Mouse (Mus musculus) heart, embryonic 12.5 days (tissue): Measurements from ENCODE around the gene Glis3. TPM values are rescaled to one million over a fixed set of nuclear protein-coding genes. Genes with fewer than 3 reads are reported as not detected.

ENCODE experiments used
- ATAC-seq: fragments of 200-750 bp; cut with Nextera tagmentation; 2 replicates; pipeline ENCODE4 v1.8.0; 2017; ENCODE audit warnings: moderate TSS enrichment, moderate library complexity; ENCODE audit not compliant: insufficient number of reproducible peaks, low FRiP score
- H3K27ac ChIP-seq: fragments of 300-500 bp; sonication (generic); 2 replicates; pipeline ENCODE4 v1.5.1; 2016; ENCODE audit warnings: mild to moderate bottlenecking, moderate library complexity; ENCODE audit not compliant: poor library complexity, severe bottlenecking
- H3K27me3 ChIP-seq: fragments of 300-500 bp; sonication (generic); replicated peaks from 2 replicates; pipeline ENCODE4 v1.6.1; 2016; ENCODE audit warnings: mild to moderate bottlenecking, moderate library complexity
- H3K36me3 ChIP-seq: fragments of 300-500 bp; sonication (generic); 2 replicates; pipeline ENCODE4 v1.6.1; 2016; ENCODE audit warnings: mild to moderate bottlenecking, moderate library complexity
- H3K4me1 ChIP-seq: fragments of 300-500 bp; sonication (generic); replicated peaks from 2 replicates; pipeline ENCODE4 v1.6.1; 2016; ENCODE audit warnings: mild to moderate bottlenecking
- H3K4me2 ChIP-seq: fragments of 300-500 bp; sonication (generic); 2 replicates; pipeline ENCODE4 v1.6.1; 2016; ENCODE audit warnings: mild to moderate bottlenecking, moderate library complexity
- H3K4me3 ChIP-seq: fragments of 300-500 bp; sonication (generic); 2 replicates; pipeline ENCODE4 v1.5.1; 2016; ENCODE audit warnings: mild to moderate bottlenecking
- H3K9ac ChIP-seq: fragments of 300-500 bp; sonication (generic); 2 replicates; pipeline ENCODE4 v1.6.1; 2016; ENCODE audit warnings: mild to moderate bottlenecking, moderate library complexity
- H3K9me3 ChIP-seq: fragments of 300-500 bp; sonication (generic); replicated peaks from 2 replicates; pipeline ENCODE4 v1.6.1; 2016; ENCODE audit warnings: mild to moderate bottlenecking, moderate library complexity
- WGBS: fragments of 180-500 bp; shearing (Covaris S2); methylation state at CpG from one replicate; pipeline ENCODE4 v1.1.7; 2016; 5-methylcytosine and 5-hydroxymethylcytosine counted together
- polyA plus RNA-seq: library from polyadenylated mRNA; unstranded; fragments of >200 nt; fragmentation: Nextera tagmentation; extraction: Ambion mirVana; gene quantifications from 2 replicates; pipeline ENCODE4 v1.2.1, GENCODE M21; 2016

Glis3 gene
- polyA plus RNA-seq, 1 experiment from 2014 or later = 1.7 TPM

DNA sequence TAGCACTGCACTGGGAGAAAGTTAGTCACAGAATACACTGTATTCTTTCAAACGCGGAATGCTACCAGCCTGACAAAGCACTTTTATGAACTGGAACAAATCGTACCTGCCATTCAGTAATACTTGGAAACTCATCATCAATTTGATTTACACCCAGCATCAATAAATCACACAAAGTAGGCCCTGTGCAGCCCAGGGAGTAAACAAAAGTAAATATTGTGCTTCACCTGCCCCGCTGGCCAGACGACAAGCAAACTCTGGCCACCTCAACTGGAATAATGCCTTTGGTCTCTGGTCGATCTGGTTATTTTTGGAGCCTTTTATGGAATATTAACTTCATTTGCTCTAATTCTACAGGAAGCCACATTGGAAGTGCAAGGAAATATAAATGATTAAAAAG, 23.0 kb downstream of the Glis3 start:
- Histone ChIP-seq H3K4me2 (no peak overlapping the region), H3K27ac (no peak overlapping the region), H3K9ac (no peak overlapping the region), H3K36me3 (no peaks in the 10 kb centered on the region), H3K4me3 (no peak overlapping the region), H3K27me3 (no peaks in the 10 kb centered on the region), H3K4me1 (no peaks in the 10 kb centered on the region), H3K9me3 (no peaks in the 10 kb centered on the region)
- ATAC-seq = no peak
- WGBS = 81% methylated on average over 6 of the region's 6 CpGs

DNA sequence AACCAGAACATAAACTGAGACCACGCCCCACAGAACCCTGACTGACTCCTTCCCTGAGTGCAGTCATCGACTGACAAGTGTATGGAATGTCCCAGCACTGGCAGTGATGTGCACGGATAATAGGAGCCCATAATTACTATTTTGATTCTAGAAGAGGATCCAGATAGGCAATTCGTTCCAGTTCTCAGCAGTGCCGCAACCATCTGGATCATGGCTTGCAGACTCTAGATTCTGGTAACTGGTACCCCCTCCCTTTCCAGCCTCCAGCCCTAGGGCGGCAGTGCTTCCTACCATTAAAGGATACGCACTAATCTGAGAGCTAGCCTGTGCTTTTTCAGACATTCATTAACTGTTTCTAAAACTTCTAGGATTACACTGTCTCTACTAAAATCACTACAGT, 24.7 kb downstream of the Glis3 start:
- Histone ChIP-seq H3K4me1 (no peaks in the 10 kb centered on the region), H3K27me3 (no peaks in the 10 kb centered on the region), H3K27ac (no peak overlapping the region), H3K4me2 (no peak overlapping the region), H3K36me3 (no peaks in the 10 kb centered on the region), H3K9ac (no peak overlapping the region), H3K4me3 (no peak overlapping the region), H3K9me3 (no peaks in the 10 kb centered on the region)
- no peak for ATAC-seq
- 70% methylated on average over 7 of the region's 7 CpGs for WGBS

DNA sequence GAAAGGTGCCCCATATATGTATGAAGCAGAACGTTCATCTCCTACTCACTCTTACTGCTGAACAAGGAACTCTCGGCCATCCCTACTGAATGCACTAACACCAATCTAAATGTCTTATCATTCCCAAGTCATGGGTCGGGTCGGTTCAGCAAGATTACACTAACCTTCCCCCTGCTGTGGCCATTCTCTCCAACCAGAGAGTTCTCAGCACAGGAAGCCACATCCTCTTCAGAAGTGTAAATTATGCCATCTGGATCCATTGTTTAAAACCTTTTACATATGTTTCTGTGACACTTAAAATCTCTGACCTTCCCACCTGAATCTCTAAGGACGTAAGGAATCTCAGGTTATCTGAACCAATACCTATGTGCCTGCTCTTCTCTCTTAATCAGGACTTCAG, 29.0 kb downstream of the Glis3 start:
- Histone ChIP-seq H3K4me1 (no peaks in the 10 kb centered on the region), H3K9me3 (no peaks in the 10 kb centered on the region), H3K9ac (no peak overlapping the region), H3K27me3 (no peaks in the 10 kb centered on the region), H3K4me3 (no peak overlapping the region), H3K27ac (no peak overlapping the region), H3K36me3 (no peaks in the 10 kb centered on the region), H3K4me2 (no peak overlapping the region)
- no peak for ATAC-seq
- WGBS = 63% methylated on average over 5 of the region's 5 CpGs

DNA sequence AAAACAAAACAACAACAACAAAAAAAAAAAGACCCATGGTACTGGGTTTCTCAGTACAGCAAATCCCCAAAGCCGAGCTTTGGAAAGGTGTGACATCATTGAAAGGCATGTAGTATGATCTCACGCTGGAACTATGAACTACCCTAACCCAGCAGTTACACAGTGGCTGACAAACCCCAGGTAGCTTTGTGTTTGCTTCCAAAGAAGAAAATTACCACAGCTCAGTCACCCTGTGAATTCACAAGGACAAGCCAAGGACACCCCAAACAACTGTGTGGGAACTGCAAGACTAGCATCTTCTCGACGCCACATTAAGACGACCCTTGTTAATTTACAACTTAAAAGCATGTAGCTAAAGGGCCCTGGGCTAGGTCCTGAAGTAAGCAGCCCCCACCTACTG, 30.4 kb downstream of the Glis3 start:
- H3K27ac ChIP-seq = no peak overlapping the region
- H3K4me3 ChIP-seq = no peak overlapping the region
- no peak overlapping the region for H3K4me2 ChIP-seq
- no peak overlapping the region for H3K9ac ChIP-seq
- no peaks in the 10 kb centered on the region for H3K36me3 ChIP-seq
- H3K4me1 ChIP-seq = no peaks in the 10 kb centered on the region
- no peaks in the 10 kb centered on the region for H3K9me3 ChIP-seq
- H3K27me3 ChIP-seq = no peaks in the 10 kb centered on the region
- WGBS = 54% methylated on average over 5 of the region's 5 CpGs
- no peak for ATAC-seq

DNA sequence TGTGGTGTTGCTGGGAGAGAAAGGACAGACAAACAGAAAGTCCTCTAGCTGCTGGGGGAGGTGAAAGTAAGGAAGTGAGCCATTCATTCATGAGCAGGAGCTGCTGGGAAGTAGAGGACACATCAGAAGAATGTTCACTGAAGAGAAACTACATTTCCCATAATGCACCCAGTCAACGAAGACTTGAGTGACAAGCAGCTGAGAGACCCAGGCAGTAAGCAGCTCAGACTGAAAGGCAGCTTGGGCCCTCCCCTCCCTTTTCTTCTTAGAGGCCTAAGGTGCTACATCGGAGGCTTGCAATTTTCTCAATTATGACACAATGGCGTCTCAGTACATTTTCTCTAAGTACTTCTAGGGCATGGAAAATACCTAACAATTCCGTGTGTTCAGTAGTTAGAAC, 31.0 kb downstream of the Glis3 start:
- WGBS = 55% methylated on average over 4 of the region's 4 CpGs
- H3K4me1 ChIP-seq = no peaks in the 10 kb centered on the region
- no peak overlapping the region for H3K9ac ChIP-seq
- H3K9me3 ChIP-seq = no peaks in the 10 kb centered on the region
- ATAC-seq = no peak
- no peaks in the 10 kb centered on the region for H3K36me3 ChIP-seq
- H3K4me3 ChIP-seq = no peak overlapping the region
- no peaks in the 10 kb centered on the region for H3K27me3 ChIP-seq
- H3K27ac ChIP-seq = no peak overlapping the region
- H3K4me2 ChIP-seq = no peak overlapping the region

DNA sequence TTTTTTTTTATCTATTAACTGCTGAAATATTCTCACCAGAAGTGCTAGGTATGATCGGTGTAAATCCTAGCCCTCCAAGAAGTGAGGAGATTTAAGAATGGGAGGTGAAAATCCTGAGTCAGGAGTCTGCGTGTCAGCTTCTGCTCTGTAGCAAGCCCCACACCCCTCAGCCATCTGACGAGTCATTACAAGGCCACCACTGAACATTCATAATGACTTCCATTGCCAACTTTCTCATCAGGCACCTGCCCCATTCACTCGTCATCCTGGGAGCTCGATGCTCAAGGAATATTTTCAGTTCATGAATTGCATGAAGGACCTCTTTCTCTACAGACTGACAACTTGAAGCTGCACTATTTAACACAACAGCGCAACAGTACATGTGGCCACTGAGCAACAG, 32.5 kb downstream of the Glis3 start:
- Histone ChIP-seq H3K27ac (no peak overlapping the region), H3K27me3 (no peaks in the 10 kb centered on the region), H3K4me2 (no peak overlapping the region), H3K9ac (no peak overlapping the region), H3K4me1 (no peaks in the 10 kb centered on the region), H3K9me3 (no peaks in the 10 kb centered on the region), H3K4me3 (no peak overlapping the region), H3K36me3 (no peaks in the 10 kb centered on the region)
- 82% methylated on average over 6 of the region's 6 CpGs for WGBS
- no peak for ATAC-seq

DNA sequence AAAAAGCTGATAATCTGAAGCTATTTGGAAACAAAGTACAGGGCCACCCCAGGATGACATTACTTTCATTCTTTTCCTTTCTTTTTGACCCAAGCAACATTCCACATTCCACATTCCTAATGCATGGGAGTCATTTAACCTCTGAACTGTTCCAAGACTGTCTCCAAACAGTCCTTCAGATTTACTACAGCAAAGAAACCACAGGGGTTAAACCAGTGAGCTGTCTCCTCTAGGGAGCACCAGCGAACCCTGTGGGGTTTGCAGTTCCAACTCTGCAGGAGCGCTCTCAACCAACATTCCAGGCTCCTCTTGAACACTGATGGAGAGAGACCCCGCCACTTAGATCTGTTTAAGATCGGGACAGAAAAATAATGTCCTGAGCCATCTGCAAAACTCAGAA, 33.6 kb downstream of the Glis3 start:
- H3K27ac ChIP-seq = no peak overlapping the region
- no peaks in the 10 kb centered on the region for H3K36me3 ChIP-seq
- no peak overlapping the region for H3K9ac ChIP-seq
- no peaks in the 10 kb centered on the region for H3K9me3 ChIP-seq
- H3K4me2 ChIP-seq = no peak overlapping the region
- H3K4me3 ChIP-seq = no peak overlapping the region
- WGBS = 43% methylated on average over 4 of the region's 4 CpGs
- H3K27me3 ChIP-seq = no peaks in the 10 kb centered on the region
- no peaks in the 10 kb centered on the region for H3K4me1 ChIP-seq
- no peak for ATAC-seq

DNA sequence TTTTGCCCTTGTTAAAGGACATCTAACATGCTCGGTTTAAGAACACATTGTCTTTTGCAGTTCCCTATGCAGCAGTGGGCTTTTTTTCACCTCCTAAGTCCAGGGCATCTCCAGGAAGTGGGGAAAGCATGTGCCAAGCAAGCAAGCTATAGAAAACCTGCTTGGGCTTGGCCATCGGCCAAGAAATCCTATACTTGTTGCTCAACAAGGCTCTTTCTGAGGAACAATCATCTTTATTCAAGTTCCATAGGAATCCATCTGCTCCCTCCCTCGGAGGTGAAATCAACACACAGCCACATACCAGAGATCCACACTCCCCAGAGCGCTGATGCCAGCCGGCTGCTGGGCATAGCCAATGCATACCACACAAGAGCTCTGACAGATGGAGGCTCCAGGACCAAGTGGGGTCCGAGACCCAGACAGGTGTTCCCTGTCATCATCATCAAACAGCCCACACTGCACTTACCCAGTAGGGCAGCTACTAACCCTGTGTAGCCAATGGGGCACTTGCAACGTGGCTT, 39.0 kb downstream of the Glis3 start:
- H3K9me3 ChIP-seq = no peaks in the 10 kb centered on the region
- no peaks in the 10 kb centered on the region for H3K27me3 ChIP-seq
- no peak overlapping the region for H3K27ac ChIP-seq
- peaks cover 5% of the 10 kb centered on the region; the same call in 1 of the 2 replicates for H3K4me1 ChIP-seq
- no peak overlapping the region for H3K4me2 ChIP-seq
- no peak overlapping the region for H3K9ac ChIP-seq
- 57% methylated on average over 7 of the region's 7 CpGs for WGBS
- H3K36me3 ChIP-seq = no peaks in the 10 kb centered on the region
- H3K4me3 ChIP-seq = no peak overlapping the region
- ATAC-seq = no peak

DNA sequence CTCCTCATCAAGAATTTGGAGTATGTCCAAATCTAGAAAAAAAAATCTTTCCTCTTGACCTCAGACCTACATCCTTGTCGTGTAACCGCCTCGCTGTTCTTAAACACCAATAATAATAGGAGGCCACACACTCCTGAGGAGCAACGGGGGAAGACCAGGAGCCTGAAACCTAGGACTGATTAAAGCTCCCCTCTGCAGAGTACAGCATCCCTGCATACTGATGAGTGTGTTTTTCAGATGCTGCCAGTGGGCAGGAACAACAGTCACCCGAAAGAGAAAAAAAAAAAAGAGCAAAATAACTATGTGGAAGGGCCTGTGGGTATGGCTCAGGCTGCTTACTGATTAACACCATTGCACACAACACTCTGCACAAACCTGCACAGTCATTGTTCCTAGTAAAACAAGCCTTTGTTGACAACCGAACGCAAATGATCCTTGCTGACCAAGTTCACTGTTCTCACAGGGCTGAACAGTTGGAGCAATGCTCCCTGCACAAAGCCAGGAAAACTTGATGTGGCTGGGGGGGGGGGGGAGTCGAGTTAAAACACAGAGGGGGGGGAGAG, 43.8 kb downstream of the Glis3 start:
- WGBS = 61% methylated on average over 7 of the region's 8 CpGs
- H3K36me3 ChIP-seq = no peaks in the 10 kb centered on the region

DNA sequence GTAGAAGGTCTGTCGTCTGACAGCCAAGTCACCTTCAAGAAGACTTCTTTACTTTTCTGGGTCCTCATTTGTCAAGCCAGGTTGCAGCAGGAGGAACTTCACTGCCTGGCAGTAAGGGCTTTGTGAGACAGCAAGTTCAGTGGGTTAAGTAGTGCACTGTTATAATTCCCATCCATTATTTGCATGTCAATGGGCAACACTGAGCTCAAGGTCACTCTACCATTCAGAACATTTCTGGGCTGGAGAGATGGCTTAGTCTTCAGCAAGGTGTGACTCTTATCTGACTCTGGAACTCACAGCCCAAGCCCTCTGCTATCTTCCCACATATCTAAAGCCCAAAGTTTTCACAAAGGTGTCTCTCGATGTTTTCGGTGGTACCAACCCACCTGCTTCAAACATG, 44.9 kb downstream of the Glis3 start:
- Histone ChIP-seq H3K4me1 (no peaks in the 10 kb centered on the region), H3K27ac (no peak overlapping the region), H3K36me3 (no peaks in the 10 kb centered on the region), H3K27me3 (no peaks in the 10 kb centered on the region), H3K9ac (no peak overlapping the region), H3K9me3 (no peaks in the 10 kb centered on the region), H3K4me2 (no peak overlapping the region), H3K4me3 (no peak overlapping the region)
- WGBS = 82% methylated on average over 3 of the region's 3 CpGs
- no peak for ATAC-seq

More for the DNA sequence above, 43.8 kb downstream of the Glis3 start:
- no peak overlapping the region for H3K4me2 ChIP-seq
- no peaks in the 10 kb centered on the region for H3K9me3 ChIP-seq
- no peak overlapping the region for H3K9ac ChIP-seq
- H3K4me1 ChIP-seq = peaks cover 4% of the 10 kb centered on the region; the same call in 1 of the 2 replicates
- no peaks in the 10 kb centered on the region for H3K27me3 ChIP-seq
- H3K27ac ChIP-seq = no peak overlapping the region
- ATAC-seq = no peak
- H3K4me3 ChIP-seq = no peak overlapping the region

DNA sequence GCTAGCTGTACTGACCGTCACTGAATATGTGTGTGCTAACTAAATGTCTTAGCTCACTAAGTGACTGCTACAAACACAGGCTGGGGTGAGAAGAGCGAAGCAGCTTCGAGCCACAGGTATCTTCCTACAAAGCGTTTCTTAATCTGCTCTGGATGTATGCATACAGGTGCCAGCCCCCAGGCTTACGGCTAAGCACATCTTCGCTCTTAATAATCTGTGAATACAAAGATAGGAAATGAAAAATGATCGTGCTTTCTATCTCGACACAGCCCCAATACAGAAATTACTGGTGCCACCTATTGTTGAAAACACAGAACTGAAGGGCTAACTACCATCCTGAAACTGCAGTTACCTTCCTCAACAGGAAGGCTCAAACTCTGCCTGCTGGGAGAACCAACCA, 51.5 kb downstream of the Glis3 start:
- Histone ChIP-seq H3K27me3 (no peaks in the 10 kb centered on the region), H3K9ac (no peak overlapping the region), H3K36me3 (no peaks in the 10 kb centered on the region), H3K4me3 (no peak overlapping the region), H3K9me3 (no peaks in the 10 kb centered on the region), H3K4me1 (no peaks in the 10 kb centered on the region), H3K27ac (no peak overlapping the region), H3K4me2 (peak overlapping the region; percentile 33; the same call in 1 of the 2 replicates)
- WGBS = 50% methylated on average over 8 of the region's 8 CpGs
- no peak for ATAC-seq

DNA sequence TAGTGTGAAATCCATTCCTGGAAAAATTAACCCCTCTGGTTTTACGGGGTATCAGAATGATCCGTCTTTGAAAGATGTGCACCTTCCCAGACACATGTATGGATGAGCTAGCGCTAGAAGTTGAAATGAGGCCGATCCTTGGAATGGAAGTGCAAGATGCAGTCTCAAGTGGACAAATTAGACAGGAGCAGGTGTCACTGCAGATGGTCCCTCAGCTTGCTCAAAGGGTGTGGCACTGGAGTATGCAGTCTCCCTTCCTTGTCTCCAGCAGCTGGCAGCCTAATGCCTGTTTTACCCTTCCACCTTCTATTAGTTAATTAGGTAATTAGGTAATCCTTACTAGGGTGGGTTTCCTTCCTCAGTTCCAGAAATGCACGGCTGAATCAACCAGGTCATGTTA, 53.7 kb downstream of the Glis3 start:
- Histone ChIP-seq H3K9me3 (no peaks in the 10 kb centered on the region), H3K9ac (no peak overlapping the region), H3K27ac (no peak overlapping the region), H3K4me1 (no peaks in the 10 kb centered on the region), H3K4me3 (no peak overlapping the region), H3K27me3 (no peaks in the 10 kb centered on the region), H3K36me3 (no peaks in the 10 kb centered on the region), H3K4me2 (no peak overlapping the region)
- WGBS = 85% methylated on average over 5 of the region's 5 CpGs
- ATAC-seq = no peak
